Mouse (Mus musculus): ENCODE results near the gene Psmg3. TPM values are rescaled to one million over a fixed set of nuclear protein-coding genes. Genes with fewer than 3 reads are reported as not detected.

Gene Psmg3
- polyA plus RNA-seq, 1 experiment from 2014 or later: 74.3 TPM

DNA sequence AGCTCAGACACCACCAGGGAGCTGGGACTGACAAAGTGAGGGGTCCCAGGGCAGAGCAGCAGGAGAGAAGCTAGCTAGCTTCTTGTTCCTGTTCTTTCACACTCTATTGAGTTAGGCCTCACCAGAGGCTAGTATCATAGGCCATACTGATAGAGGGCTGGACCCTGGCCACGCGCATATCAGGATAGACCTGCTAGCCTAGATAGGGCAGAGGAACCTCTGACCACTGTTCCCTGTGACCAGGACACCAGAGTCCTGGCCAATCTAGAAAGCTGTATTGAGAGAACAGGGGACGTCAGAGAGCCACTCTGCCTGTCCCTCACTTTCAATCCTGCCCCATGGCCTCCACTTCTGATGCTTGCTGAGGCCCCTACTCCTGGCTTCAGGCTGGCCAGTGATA is 8.6 kb downstream of the Psmg3 start:
- no peak overlapping the region for H3K4me2 ChIP-seq (replicated peaks; ENCODE audit: low read depth, low read length)
- H3K4me3 ChIP-seq (ENCODE audit: low read length): no peak overlapping the region
- ATAC-seq (ENCODE audit: low FRiP score, low TSS enrichment): no peak
- peaks cover 7% of the 10 kb centered on the region for H3K36me3 ChIP-seq (ENCODE audit: insufficient read depth, low read length)
- no peaks in the 10 kb centered on the region for H3K9me3 ChIP-seq (ENCODE audit: low read length)
- no peak overlapping the region for H3K9ac ChIP-seq (replicated peaks; ENCODE audit: low read length)
- H3K27me3 ChIP-seq (ENCODE audit: insufficient read depth, low read length): peaks cover 14% of the 10 kb centered on the region
- WGBS: 83% methylated on average over 3 of the region's 3 CpGs
- peaks cover 5% of the 10 kb centered on the region; the same call in 1 of the 2 replicates for H3K4me1 ChIP-seq (ENCODE audit: insufficient read depth, low read length)
- no peak overlapping the region for H3K27ac ChIP-seq (ENCODE audit: low read length)

- H3K9me3 ChIP-seq (ENCODE audit: low read length): no peaks in the 10 kb centered on the region
- no peak overlapping the region for H3K9ac ChIP-seq (replicated peaks; ENCODE audit: low read length)
- H3K27ac ChIP-seq (ENCODE audit: low read length): no peak overlapping the region
- H3K27me3 ChIP-seq (ENCODE audit: insufficient read depth, low read length): peaks cover 18% of the 10 kb centered on the region
- H3K4me3 ChIP-seq (ENCODE audit: low read length): no peak overlapping the region
- no peak overlapping the region for H3K4me2 ChIP-seq (replicated peaks; ENCODE audit: low read depth, low read length)
- WGBS: 0% methylated on average over 1 of the region's 1 CpGs
- peaks cover 2% of the 10 kb centered on the region; the same call in 1 of the 2 replicates for H3K4me1 ChIP-seq (ENCODE audit: insufficient read depth, low read length)
- H3K36me3 ChIP-seq (ENCODE audit: insufficient read depth, low read length): peaks cover 6% of the 10 kb centered on the region
- ATAC-seq (ENCODE audit: low FRiP score, low TSS enrichment): no peak
Measured at GRCm38 (mm10) chr5:139817292-139817691, 9.4 kb downstream of the Psmg3 start.

DNA sequence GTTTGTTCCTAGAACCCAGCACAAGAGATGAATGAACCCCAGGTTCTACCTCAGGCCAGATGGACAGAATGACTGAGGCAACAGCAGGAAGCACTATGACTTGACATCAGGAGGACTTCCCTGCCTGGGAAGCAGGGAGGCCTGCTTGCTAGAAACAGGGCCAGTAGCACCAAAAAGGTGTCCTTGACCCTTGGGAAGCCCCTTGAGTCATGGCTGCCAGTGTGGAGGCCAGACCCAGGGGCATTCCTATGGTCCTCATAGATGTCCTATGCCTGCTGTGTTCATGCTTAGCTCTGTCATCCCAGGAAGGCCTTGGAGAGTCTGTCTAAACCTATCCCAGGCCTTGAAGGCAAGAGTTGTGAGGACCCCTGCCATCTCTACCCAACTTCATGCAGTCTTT is 10.2 kb downstream of the Psmg3 start:
- H3K36me3 ChIP-seq (ENCODE audit: insufficient read depth, low read length): no peaks in the 10 kb centered on the region
- ATAC-seq (ENCODE audit: low FRiP score, low TSS enrichment): no peak
- no peak overlapping the region for H3K27ac ChIP-seq (ENCODE audit: low read length)
- no peaks in the 10 kb centered on the region for H3K9me3 ChIP-seq (ENCODE audit: low read length)
- H3K4me1 ChIP-seq (ENCODE audit: insufficient read depth, low read length): no peaks in the 10 kb centered on the region
- no peak overlapping the region for H3K4me3 ChIP-seq (ENCODE audit: low read length)
- H3K4me2 ChIP-seq (replicated peaks; ENCODE audit: low read depth, low read length): no peak overlapping the region
- H3K9ac ChIP-seq (replicated peaks; ENCODE audit: low read length): no peak overlapping the region
- H3K27me3 ChIP-seq (ENCODE audit: insufficient read depth, low read length): peaks cover 18% of the 10 kb centered on the region

DNA sequence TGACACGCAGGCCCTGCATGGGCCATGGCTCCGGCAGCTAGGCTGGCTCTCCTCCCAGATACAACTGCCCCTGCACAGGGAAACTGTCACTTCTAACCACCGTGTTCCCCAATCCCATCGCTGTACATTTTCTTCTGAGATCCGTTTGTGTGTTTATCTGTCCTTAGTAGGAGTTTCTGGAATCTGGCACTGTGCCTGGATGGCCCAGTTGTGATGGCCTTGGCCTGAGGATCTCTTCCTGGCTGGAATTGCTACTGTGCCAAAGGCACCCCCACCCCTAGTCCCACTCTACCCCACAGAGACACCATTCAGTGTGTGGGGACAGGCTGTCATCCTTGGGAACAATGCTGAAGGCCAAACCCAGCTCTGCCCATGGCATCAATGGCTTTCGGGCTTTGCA is 10.7 kb downstream of the Psmg3 start:
- Histone ChIP-seq H3K27ac (ENCODE audit: low read length) (no peak overlapping the region), H3K36me3 (ENCODE audit: insufficient read depth, low read length) (no peaks in the 10 kb centered on the region), H3K4me2 (replicated peaks; ENCODE audit: low read depth, low read length) (no peak overlapping the region), H3K4me1 (ENCODE audit: insufficient read depth, low read length) (no peaks in the 10 kb centered on the region), H3K9me3 (ENCODE audit: low read length) (no peaks in the 10 kb centered on the region), H3K9ac (replicated peaks; ENCODE audit: low read length) (no peak overlapping the region), H3K27me3 (ENCODE audit: insufficient read depth, low read length) (peaks cover 18% of the 10 kb centered on the region), H3K4me3 (ENCODE audit: low read length) (no peak overlapping the region)
- no peak for ATAC-seq (ENCODE audit: low FRiP score, low TSS enrichment)
- WGBS: 65% methylated on average over 6 of the region's 6 CpGs

DNA sequence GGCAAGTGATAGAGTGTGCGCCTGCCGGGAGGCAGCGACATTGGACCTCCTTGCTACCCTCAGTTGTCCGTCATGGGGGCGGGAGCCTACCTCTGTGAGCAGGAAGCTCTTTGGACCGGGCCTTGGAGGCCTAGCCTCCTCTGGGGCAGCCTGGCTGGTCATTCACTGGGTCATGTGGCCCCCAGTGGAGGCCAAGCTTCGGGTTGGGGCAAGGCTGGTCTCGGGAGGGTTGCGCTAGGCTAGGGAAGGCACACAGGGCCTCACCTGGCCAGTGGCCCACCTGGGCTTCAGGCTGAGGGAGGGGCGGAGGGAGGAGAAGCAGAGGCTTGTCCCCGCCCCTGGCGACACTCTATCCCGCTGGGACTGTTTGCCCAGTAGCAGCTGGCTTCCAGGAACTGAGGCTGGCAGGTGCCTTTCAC is 12.7 kb downstream of the Psmg3 start:
- peak overlapping the region; percentile 42 for H3K4me2 ChIP-seq (replicated peaks; ENCODE audit: low read depth, low read length)
- 8% methylated on average over 13 of the region's 13 CpGs for WGBS
- H3K9ac ChIP-seq (replicated peaks; ENCODE audit: low read length): peak overlapping the region; percentile 68
- peaks cover 18% of the 10 kb centered on the region for H3K27me3 ChIP-seq (ENCODE audit: insufficient read depth, low read length)
- H3K9me3 ChIP-seq (ENCODE audit: low read length): no peaks in the 10 kb centered on the region
- peak overlapping the region; percentile 42 for H3K4me3 ChIP-seq (ENCODE audit: low read length)
- peak; percentile 68 for ATAC-seq (ENCODE audit: low FRiP score, low TSS enrichment)
- no peaks in the 10 kb centered on the region for H3K4me1 ChIP-seq (ENCODE audit: insufficient read depth, low read length)
- H3K36me3 ChIP-seq (ENCODE audit: insufficient read depth, low read length): no peaks in the 10 kb centered on the region
- H3K27ac ChIP-seq (ENCODE audit: low read length): peak overlapping the region; percentile 66; the same call in 1 of the 2 replicates

- peak overlapping the region; percentile 42; the same call in 1 of the 2 replicates for H3K4me2 ChIP-seq (replicated peaks; ENCODE audit: low read depth, low read length)
- H3K27me3 ChIP-seq (ENCODE audit: insufficient read depth, low read length): peaks cover 18% of the 10 kb centered on the region
- H3K27ac ChIP-seq (ENCODE audit: low read length): no peak overlapping the region
- H3K9me3 ChIP-seq (ENCODE audit: low read length): no peaks in the 10 kb centered on the region
- no peak overlapping the region; the same call in 1 of the 2 replicates for H3K9ac ChIP-seq (replicated peaks; ENCODE audit: low read length)
- ATAC-seq (ENCODE audit: low FRiP score, low TSS enrichment): no peak
- no peak overlapping the region; the same call in 1 of the 2 replicates for H3K4me3 ChIP-seq (ENCODE audit: low read length)
- H3K36me3 ChIP-seq (ENCODE audit: insufficient read depth, low read length): no peaks in the 10 kb centered on the region
- H3K4me1 ChIP-seq (ENCODE audit: insufficient read depth, low read length): no peaks in the 10 kb centered on the region
- 31% methylated on average over 10 of the region's 10 CpGs for WGBS
Measured at GRCm38 (mm10) chr5:139813126-139813490, 13.6 kb downstream of the Psmg3 start.

DNA sequence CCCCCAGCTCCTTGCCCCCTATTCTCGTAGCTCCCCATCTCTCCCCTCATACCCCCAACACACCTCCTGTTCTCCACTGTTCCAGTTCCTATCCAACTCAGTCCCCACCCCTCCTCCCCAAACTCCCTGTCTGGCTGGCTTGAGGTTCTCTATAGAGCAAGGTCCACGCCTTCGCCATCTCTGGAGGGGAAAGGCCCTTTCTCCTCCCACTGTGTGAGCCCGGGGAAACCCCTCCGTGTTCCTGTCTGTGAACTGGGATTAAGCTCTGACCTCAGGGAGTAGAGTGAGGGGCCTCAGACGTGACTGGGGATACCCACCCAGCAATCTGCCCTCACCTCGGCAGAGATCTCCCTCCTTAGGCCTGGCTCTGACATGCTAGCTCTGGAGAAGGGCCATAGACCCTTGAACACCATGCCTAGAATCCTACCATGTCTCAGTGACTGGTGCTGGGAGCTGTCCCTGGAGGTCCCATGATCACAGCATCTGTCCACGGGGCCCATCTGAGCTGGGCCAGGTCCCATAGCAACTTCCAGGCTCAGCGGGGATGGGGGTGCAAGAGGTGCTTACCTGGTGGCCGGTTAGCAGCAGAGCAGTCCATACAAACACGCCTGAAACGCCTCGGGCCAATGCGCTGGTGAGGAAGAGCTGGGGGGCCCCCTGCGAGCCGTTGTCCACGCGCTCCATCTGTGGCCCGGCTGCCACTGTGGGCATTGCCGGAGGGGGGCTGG is 14.1 kb downstream of the Psmg3 start:
- Histone ChIP-seq H3K27me3 (ENCODE audit: insufficient read depth, low read length) (peaks cover 18% of the 10 kb centered on the region), H3K4me3 (ENCODE audit: low read length) (no peak overlapping the region), H3K27ac (ENCODE audit: low read length) (no peak overlapping the region), H3K9me3 (ENCODE audit: low read length) (no peaks in the 10 kb centered on the region), H3K4me2 (replicated peaks; ENCODE audit: low read depth, low read length) (no peak overlapping the region), H3K9ac (replicated peaks; ENCODE audit: low read length) (no peak overlapping the region), H3K4me1 (ENCODE audit: insufficient read depth, low read length) (no peaks in the 10 kb centered on the region), H3K36me3 (ENCODE audit: insufficient read depth, low read length) (no peaks in the 10 kb centered on the region)
- 67% methylated on average over 20 of the region's 20 CpGs for WGBS
- no peak for ATAC-seq (ENCODE audit: low FRiP score, low TSS enrichment)

DNA sequence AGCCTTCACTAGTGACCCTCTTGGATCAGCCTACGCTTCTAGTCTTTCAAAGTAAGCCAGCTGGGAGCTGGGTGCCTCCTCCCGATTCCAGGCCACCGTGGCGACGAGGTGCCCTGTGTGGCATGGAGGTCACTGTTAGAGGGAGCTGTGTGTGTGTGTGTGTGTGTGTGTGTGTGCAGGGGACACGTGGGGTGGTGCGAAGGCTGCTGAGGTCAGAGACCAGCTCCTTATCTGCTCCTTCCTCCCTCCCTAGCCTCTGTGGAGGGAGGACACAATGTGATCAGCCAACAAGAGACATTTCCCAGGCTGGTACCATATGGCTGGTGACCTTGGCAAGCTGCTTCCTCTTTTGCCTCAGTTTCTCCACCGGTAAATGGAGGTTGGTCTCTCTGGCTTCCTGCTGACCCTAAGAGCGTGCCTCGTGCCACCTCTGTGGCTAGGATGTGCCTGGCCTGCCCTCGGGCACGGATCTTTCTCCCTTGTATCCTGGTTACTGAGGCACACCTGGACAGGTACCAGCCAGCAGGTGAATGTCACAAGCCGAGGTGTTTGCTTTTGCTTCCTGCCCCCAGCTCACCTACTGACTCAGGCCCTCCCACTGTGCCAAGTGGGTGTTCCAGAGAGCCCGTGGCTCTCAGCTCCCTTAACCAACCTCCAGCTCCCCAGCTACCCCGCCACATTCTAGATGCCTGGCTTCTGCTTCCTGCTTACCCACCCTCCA is 14.8 kb downstream of the Psmg3 start:
- Histone ChIP-seq H3K4me3 (ENCODE audit: low read length) (no peak overlapping the region), H3K4me1 (ENCODE audit: insufficient read depth, low read length) (no peaks in the 10 kb centered on the region), H3K9ac (replicated peaks; ENCODE audit: low read length) (no peak overlapping the region), H3K36me3 (ENCODE audit: insufficient read depth, low read length) (no peaks in the 10 kb centered on the region), H3K9me3 (ENCODE audit: low read length) (no peaks in the 10 kb centered on the region), H3K27me3 (ENCODE audit: insufficient read depth, low read length) (peaks cover 18% of the 10 kb centered on the region), H3K4me2 (replicated peaks; ENCODE audit: low read depth, low read length) (no peak overlapping the region), H3K27ac (ENCODE audit: low read length) (no peak overlapping the region)
- WGBS: 61% methylated on average over 15 of the region's 15 CpGs
- ATAC-seq (ENCODE audit: low FRiP score, low TSS enrichment): no peak

GRCm38 (mm10) chr5:139809397-139809796 is 17.3 kb downstream of the Psmg3 start:
- WGBS: 65% methylated on average over 4 of the region's 4 CpGs
- H3K4me1 ChIP-seq (ENCODE audit: insufficient read depth, low read length): no peaks in the 10 kb centered on the region; the same call in 1 of the 2 replicates
- no peak overlapping the region for H3K9ac ChIP-seq (replicated peaks; ENCODE audit: low read length)
- H3K27me3 ChIP-seq (ENCODE audit: insufficient read depth, low read length): peaks cover 15% of the 10 kb centered on the region
- H3K27ac ChIP-seq (ENCODE audit: low read length): no peak overlapping the region
- ATAC-seq (ENCODE audit: low FRiP score, low TSS enrichment): no peak
- no peak overlapping the region for H3K4me2 ChIP-seq (replicated peaks; ENCODE audit: low read depth, low read length)
- H3K9me3 ChIP-seq (ENCODE audit: low read length): no peaks in the 10 kb centered on the region
- H3K4me3 ChIP-seq (ENCODE audit: low read length): no peak overlapping the region
- H3K36me3 ChIP-seq (ENCODE audit: insufficient read depth, low read length): peaks cover 4% of the 10 kb centered on the region; the same call in 1 of the 2 replicates

GRCm38 (mm10) chr5:139805924-139806323 is 20.8 kb downstream of the Psmg3 start:
- WGBS: 92% methylated on average over 8 of the region's 8 CpGs
- ATAC-seq (ENCODE audit: low FRiP score, low TSS enrichment): no peak
- no peaks in the 10 kb centered on the region for H3K9me3 ChIP-seq (ENCODE audit: low read length)

More at GRCm38 (mm10) chr5:139805924-139806323, 20.8 kb downstream of the Psmg3 start:
- no peak overlapping the region for H3K9ac ChIP-seq (replicated peaks; ENCODE audit: low read length)
- H3K4me1 ChIP-seq (ENCODE audit: insufficient read depth, low read length): peaks cover 10% of the 10 kb centered on the region
- H3K4me3 ChIP-seq (ENCODE audit: low read length): no peak overlapping the region
- no peaks in the 10 kb centered on the region for H3K27me3 ChIP-seq (ENCODE audit: insufficient read depth, low read length)
- H3K4me2 ChIP-seq (replicated peaks; ENCODE audit: low read depth, low read length): no peak overlapping the region
- peaks cover 14% of the 10 kb centered on the region; the same call in 1 of the 2 replicates for H3K36me3 ChIP-seq (ENCODE audit: insufficient read depth, low read length)
- no peak overlapping the region for H3K27ac ChIP-seq (ENCODE audit: low read length)
